Mouse (Mus musculus) gastrocnemius, adult 18-20 months (tissue): ENCODE data around the gene Zmat5. TPM values are rescaled to one million over a fixed set of nuclear protein-coding genes. Genes with fewer than 3 reads are reported as not detected.
A peak's percentile ranks its signal among the peaks of the same experiment; 100 is the strongest.
"Not testable (repeated sequence)": the region's sequence is repeated elsewhere in the genome, so short reads cannot be mapped to it uniquely, and the experiment has no call there.

ENCODE experiments used
- DNase-seq: peaks from one replicate; pipeline ENCODE4 v3.0.0; 2021; ENCODE audit warnings: low spot score
- total RNA-seq, 2 experiments: library from RNA; stranded (reverse); gene quantifications; 2 replicates each; pipeline ENCODE4 v1.2.3; 2021

Zmat5 gene
- total RNA-seq, 2 experiments from 2014 or later: 25.5 to 26.6 TPM

DNA sequence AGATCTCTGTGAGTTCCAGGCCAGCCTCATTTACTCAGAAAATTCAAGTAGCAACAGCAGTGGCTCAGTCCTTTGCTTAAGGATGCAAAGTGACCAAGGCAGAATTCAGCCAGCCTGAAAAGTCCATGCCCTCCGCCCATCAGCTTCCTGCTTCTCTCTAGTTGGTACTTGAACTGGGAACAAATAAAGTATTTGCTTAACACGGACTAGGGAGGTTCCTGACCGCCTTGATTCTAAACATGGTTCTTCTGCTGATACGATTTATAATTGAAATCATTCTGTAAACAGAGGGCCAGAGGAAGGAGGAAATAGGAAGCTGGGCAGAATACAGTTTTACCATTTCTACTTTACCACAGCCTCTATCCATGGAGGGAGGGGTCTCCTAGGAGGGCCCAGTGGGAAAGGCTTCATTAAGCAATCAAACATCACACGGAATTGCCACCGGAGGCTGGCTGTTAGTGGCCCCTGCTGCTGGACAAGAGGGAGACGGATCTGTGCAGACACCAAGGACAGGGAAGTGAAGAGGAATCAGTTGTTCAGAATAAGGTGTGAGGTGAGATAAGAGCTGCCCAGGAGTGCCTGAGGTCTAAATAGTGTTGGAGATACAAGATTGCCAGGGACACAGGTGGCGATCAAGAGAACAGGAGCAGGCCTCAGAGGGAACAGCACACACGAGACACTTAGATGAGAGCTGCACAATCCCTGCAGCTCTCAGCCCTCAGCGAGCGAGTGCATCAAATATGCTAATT is 15.7 kb upstream of the Zmat5 start:
- DNase-seq: no peak

DNA sequence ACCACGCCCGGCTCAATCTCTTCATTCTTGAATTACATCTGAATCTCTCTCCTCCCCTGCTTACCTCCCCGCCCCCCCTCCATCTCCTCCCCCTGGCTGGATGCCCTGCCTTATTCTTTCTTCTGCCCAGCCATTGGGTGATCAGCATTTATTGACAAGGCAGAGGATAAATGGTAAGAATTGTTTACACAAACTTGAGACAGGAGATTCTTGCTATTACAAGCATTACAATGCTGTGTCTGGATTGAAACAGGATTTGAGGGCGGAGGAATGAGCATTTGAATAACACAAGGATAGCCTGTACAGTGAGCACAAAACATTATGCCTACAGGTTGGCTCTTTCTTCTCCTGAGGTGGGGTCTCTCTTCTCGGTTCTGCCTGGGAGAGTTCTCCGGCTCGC is 14.1 kb upstream of the Zmat5 start:
- DNase-seq: no peak

DNA sequence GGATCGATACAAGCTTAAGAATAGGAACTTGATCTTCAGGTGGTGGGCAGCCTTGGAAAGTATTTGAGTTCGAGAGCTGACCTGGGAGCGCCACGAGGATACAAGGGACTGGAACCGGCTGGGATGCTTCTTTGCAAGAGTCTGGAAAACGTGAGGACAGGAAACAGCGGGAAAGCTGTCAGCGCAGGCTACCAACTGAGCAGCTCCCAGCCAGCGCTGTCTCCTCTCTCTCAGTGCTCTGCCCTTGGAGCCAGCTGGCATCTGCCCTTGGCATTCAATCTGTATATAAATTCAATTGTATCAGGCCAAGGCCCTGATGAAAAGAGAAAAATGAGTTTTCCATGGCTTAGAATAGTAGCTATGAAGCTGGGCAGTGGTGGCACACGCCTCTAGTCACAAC is 13.3 kb upstream of the Zmat5 start:
- DNase-seq: no peak

DNA sequence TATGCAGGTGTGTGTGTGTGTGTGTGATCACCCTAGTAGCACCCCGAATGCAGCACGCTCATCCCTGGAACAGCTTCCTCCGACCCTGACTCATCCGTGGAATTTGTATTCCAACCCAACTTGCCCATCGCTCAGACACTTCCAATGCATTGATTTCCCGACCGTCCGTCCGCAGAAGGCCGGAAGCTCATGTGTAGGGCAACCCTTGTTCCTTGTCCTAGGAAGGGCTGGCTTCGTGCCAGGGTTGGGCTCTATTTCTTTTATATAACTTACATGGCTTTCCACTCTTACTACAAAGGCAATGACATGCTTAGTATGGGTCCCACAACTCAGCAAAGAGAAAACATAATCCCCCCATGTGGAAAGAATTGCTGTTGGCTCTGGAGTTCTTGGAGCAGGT is 12.3 kb upstream of the Zmat5 start:
- no peak for DNase-seq

DNA sequence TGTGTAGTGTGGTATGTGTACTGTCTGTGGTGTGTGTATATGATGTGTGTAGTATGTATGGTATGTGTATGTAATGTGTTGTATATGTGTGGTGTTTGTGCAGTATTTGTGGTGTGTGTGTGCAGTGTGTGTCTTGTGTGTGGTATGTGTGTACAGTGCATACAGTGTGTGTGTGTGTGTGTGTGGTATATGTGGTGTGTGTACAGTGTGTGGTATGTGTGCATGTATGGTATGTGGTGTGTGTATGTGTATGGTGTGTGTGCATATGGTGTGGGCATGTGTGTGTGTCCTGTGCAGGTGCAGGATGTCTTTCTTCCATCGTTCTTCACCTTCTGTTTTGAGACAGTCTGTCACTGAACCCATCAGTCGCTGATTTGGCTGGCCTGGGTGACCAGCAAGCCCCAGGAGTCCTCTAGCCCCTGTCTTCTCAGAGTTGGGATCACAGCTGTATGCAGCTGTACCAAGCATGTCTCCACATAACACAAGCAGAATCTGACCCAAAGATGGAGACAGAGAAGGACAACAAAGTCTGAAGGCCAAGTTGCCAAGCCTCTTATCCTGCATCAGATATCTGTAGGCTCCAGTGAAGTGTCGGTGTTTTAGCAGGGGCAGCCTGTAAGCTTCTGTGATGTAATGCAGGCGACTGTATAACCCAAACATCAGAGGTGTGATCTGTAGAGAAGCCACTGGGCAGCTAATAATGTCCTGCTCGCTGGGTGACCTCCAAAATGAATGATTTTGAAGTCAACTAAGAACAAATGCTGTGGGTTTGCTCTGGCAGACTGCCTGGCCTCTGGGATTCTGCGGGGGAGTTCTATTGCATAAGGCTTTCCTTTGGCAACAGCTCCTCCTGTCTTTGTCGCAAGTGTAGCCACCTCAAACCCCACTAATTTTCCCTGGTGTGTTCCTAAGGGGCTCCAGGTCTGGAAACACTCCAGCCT is 7.2 kb upstream of the Zmat5 start:
- peak; percentile 33 for DNase-seq

DNA sequence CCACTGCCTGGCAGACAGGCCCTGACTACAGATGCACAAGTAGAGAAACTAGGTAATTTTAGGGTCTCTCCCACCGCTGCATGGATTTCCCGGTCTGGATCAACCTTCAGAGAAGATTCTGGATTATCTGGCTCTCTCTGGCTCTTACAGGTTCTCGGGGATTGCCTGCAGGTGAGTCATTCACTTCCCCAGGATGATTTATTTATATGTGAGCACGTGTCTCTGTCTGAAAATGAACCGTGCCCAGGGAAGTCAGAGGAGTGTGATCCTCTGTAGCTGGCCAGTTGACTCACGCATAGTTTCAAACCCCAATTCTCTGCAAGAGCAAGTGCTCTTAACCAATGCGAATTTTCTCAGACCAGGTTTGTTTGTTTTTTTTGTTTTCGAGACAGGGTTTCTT is 3.8 kb upstream of the Zmat5 start:
- no peak for DNase-seq

DNA sequence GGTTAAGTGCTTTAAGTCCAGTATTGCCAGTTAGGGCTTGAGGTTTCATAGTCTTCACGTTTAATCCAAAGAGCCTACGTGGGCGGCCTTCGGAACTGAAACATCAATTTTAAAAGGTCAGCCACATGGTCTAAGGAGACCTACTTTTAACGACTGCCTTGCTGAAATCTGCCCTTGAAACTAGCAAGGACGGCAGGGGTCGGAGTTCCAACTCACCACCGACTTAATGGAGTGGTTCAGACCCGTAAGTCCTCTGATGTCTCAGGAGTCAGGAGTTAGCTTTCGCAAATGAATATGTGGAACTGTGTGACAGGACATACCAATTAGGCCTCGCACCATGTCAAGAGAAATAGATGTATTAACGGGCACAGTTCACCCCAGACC is 798 bp upstream of the Zmat5 start:
- DNase-seq: no peak

DNA sequence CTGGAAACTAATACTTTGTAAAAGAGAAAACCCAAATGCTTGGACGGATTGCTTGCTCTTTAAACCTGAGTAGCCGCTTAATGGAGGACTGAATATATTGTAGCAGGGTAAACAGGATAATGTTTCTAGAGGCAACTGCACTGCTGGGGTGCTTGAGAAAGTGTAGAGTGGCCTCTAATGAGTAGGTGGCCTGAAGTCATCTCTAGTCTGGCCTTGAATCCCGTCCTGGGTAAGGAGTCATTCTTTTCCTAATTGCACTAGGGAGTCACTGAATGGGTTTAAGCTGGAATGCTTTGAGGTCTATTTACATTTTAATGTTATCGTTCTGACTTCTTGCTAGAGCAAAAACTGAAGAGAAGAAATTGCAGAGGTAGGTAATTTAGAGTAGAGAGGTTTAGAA is 700 bp downstream of the Zmat5 start:
- DNase-seq: no peak

DNA sequence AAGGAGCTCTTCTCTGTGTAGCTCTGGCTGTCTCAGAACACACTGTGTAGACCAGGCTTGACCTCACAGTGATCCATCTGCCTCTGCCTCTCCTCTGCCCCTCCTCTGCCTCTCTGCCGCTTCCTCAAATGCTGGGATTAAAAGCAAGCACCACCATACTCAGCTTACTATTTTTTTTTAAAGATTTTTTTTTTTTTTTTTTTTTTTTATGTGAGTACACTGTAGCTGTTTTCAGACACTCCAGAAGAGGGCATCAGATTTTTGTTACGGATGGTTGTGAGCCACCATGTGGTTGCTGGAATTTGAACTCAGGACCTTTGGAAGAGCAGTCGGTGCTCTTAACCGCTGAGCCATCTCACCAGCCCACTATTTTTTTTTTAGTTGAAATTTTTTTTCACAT is 5.7 kb downstream of the Zmat5 start:
- not testable (repeated sequence) for DNase-seq

DNA sequence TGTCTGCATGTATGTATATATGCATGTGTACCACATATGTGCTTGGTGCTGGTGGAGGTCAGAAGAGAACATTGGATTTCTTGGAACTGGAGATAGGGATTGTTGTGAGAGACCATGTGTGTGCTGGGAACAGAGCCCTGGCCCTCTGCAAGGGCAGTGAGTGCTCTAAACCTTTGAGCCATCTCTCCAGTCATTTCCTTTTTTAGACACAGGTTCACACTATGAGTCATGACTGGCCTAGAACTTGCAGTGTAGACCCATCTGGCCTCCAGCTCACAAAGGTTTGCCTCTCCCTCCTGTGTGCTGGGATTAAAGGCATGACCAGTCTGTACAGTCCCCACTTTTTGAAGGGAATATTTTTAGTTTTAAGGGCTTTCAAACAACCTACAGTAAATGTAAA is 8.3 kb downstream of the Zmat5 start:
- no peak for DNase-seq

DNA sequence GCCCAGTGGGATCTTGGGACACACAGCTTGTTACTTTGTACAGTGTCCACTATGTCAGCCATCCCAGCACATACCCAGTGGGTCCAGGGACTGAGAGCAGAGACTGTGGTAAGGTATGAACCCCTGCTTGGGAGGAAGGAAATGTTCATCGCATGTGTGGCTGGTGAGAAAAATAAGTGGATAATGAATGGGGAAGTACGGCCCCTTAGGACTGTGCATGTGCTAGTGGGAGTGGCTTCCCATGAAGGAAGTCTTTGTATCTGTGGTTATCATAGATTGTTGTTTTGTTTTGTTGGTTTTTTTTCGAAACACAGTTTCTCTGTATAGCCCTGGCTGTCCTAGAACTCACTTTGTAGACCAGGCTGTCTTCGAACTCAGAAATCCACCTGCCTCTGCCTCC is 10.2 kb downstream of the Zmat5 start:
- DNase-seq: no peak

DNA sequence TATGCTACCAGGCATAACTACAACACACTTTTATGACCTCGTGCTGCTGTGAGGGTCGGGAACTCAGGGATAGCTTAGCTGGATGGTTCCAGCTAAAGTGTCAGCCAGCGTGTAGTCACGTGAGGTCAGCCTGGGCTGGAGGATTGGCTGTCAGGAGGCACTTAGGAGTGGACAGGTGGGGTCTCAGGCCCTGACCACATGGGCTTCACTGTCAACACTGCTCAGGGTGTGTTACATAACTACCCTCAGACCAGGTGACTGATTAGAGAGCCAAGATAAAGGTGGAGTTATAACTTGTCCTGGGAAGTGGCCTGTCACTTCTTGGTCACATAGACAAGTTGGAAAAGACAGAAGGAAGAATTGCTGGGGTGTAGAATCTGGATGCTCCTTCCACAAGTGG is 11.1 kb downstream of the Zmat5 start:
- DNase-seq: no peak

DNA sequence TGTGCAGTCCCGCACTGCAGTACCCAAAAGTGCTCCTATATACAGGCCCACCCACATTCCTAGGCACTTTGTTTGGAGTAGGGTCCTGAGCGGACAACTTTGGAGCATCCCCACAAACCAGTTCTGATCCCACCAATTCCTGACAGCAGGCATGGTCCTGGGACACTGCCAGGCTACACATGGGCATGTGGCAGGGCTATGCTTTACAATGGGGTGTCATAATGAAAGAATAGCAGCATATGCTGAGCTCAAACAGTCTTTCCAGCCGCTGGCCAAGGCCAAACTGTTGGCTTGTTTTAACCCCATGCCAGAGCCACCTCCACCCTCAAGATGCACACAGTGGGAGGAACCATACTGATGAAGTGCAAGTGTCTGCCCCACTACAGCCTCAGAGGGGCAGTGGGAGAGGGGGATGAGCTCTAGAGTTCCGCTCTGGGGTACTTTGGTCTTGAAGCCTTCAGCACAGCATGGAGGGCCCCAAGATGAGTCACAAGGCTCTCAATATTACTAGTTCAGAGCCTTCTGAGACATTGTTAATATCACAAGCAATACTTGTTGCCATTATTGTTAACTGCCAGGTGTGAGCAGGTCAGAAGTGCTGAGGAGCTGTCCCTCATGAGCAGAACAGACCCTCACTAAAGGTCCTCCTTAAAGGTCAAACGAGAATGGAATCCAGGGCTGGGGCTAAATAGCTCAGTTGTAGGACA is 12.2 kb downstream of the Zmat5 start:
- DNase-seq: no peak

DNA sequence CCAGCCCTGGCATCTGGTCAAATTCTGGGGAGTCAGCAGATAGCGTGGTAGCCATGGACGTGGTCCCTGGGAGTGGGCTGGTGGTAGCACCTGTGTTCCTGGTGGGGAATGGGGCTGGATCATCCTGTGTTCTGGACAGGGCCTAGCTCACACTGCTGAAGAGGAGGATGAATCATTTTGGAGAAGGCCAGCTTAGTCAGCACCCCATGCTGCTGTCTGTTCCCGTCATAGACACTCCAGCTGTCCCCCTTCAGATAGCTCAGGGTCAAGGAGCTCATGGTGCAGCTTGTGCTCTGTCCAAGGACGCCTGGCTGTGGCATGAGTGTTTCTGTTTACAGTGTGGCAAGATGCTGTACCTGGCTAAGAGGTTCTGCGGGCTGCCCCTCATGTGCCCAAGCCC is 14.1 kb downstream of the Zmat5 start:
- peak; percentile 14 for DNase-seq

DNA sequence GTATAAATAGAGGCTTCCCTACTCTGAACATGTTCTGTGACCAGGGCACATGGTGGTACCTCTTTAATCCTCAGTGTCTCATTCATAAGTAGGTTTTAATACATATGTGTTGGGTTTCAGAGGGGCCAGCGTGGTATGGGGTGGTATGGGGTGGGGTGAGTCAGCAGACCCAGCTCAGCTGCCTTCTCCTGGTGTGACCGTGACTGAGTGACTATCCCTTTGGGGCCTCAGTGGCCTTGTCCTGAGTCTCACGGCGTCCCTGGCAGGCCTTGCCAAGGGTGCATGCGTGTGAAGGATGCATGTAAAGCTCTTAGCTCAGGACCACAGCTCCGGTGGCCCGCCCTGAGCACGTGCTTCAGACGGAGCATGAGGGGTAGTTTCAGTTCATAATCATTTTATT is 15.5 kb downstream of the Zmat5 start:
- DNase-seq: no peak

DNA sequence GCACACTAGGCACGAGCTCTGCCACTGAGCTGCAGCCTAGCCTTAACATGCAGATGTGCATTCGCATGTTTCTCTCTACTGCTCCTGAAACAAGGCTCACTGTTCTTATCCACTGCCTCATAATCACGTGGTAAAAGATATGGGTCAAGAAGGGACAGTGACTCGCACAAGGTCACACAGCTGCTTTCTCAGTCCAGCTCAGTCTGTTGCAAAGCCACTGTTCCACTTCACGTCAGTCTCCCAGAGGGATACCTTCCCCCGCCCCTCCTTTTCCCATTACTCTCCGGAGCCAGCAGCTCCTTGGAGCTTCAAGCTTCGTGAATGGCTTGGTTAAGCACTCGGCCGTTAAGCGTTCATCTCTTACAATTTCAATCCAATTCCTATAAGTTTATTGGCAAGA is 15.9 kb downstream of the Zmat5 start:
- no peak for DNase-seq

DNA sequence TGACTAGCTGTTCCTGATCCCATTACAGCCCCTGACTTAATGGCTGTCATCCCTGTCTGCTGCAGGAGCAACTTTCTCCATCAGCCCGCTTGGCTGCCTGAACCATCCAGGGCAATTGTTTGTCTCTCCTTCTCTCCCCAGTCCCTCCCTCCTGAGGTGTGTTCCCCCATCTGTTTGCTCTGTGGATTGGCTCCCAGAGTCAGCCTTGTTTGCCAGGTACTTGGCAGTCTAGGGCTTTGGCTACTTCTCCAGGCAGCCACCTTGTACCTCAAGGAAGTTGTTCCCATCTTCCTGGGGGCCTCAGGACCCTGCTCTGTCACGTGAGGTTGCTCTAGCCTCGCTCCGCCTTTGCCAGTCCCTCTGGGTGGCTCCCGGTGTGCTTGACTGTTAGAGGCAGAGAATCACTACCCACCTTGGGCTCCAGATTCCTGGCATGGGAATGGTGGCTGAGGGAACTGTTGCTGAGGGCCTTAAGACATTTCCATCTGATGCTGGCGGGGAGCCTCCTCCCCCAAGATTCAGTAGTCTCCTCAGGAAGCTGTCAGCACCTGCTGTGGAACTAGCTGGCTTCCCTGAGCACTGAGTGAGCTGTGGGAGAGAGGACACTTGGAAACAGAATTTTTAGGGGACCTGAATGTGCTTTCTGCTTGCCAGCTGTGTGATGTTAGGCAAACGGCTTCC is 16.6 kb downstream of the Zmat5 start:
- DNase-seq: no peak

DNA sequence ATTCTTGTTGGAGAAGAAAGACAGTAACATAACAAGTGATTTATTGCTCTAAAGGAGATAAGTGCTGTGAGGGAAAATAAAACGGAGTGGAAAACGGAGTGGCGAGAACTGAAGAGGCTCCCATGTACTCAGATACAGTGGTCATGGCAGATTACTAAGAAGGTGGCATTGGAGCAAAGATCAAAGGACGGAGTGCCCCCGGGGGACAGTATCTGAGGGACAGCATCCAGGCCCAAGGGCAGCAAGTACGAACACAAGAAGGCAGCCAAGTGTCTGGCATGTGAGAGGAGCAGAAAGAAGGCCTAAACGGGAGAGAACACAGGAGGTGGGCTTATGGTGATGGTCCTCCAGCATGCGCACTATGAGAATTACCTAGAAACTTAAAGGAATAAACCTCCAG is 17.2 kb downstream of the Zmat5 start:
- DNase-seq: no peak

DNA sequence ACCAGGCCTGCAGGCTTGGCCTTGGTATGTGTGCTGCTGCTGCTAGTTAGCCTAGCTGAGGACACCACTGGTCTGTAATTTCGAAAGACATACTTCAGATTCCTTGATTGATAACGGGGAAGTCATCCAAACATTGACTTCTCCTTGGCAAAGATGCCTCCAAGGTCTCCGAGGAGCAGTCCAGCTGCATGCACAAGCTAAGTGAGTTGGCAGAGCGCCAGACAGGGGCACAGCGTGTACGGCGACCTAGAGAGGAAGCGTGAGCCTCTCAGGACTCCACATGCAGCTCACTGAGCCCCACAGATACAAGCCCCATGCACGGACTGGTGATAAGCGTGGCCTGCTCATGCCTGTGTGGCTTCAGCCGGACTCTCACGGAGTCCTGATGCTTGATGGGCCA is 25.1 kb downstream of the Zmat5 start:
- no peak for DNase-seq

DNA sequence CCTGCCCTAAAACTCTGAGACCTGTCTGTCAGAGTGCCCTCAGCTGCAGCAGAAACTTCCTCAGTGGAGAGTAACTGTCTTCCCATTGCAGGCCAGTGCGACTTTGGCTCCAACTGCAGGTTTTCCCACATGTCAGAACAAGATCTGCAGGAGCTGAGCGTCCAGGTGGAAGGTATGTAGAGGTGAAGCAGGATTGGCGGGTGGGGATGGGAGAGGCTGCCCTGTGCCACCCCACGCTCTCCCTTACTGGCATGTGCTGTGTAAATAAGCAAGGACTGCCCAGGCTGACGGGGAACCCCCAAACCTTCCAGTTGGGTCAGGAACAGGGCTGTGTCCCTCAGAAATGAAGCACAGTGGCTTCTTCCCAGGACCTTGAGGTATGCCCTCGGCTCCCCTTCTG is 25.6 kb downstream of the Zmat5 start:
- no peak for DNase-seq

DNA sequence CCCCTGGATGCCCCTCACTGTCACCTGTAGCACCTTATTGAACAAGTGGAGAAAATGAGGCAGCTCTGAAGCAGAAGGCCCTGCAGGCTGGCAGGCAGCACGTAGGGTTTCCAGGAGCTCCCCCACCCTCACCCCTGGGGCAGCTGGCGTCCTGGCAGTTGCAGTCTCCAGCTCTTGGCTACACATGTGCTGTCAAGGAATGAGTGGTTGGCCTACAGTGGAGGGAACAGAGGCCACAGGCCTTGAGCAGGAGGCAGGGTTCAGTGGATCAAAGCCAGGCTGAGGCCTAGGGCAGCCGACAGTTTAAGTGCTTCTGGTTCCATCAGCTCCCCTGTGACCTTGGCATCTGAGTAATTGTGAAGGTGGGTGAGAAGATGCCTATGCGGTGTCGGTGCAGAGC is 26.4 kb downstream of the Zmat5 start:
- DNase-seq: peak; percentile 10

DNA sequence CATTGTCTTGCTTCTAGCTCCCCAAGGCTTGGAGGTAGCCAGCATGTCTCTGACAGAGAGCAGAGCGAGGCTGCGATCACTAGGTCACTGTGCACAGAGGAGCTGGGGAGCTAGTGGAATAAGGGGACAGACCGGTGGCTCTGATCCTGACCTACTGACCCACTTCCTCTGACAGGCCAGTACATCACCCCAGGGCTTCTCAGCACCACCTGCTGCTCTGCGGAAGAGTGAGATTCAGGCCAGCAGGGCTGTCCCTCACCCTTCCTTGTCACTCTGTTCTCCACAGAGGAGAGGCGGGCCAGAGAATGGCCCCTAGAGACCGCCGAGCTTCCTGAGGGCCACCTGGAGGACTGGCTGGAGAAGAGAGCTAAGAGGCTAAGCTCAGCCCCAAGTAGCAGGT is 27.3 kb downstream of the Zmat5 start:
- DNase-seq: no peak
